Mouse (Mus musculus) forelimb bud, embryonic 11.5 days (tissue): ENCODE results near the gene Tcta.
A peak's percentile ranks its signal among the peaks of the same experiment; 100 is the strongest.
"Not testable (repeated sequence)": the region's sequence is repeated elsewhere in the genome, so short reads cannot be mapped to it uniquely, and the experiment has no call there.

Source experiments
- DNase-seq: peaks from one replicate; pipeline ENCODE4 v3.0.0-alpha.2; 2012; ENCODE audit warnings: low read depth, low spot score

Gene Tcta

DNA sequence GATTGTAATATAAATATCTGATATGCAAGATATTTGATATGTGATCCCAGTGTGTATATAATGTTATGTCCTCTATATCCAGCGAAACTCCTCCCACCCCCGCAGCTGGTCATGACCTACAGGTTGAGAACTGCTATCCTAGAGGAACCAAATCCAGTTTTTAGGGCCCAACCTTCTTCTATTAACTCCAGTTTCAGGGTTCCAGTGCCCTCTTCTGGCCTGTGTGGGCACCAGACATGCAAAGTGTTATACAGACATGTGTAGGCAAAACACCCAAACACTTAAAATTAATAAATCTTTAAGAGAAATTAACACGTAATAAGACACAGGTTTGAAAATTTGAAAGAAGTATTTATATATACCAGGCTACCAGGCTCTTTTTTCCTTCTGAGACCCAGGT, 11.6 kb upstream of the Tcta start:
- DNase-seq: no peak

DNA sequence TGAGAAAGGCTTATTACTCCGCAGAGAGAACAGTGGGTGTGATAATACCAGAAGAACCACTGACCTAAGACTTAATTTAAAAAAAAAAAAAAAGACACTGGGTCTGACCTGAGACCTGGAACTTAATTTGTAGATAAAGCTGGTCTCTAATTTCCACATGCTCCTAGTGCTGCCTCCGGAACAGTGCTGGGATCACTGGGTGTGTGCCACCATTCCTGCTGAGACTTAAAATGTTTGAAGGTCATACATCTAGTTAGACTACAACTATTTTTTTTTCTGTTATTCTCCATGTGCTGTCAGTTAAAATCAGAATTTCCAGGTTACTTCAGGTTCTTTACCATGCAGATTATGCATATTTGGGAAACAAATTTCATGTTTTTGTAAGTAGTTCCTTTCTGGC, 2.2 kb upstream of the Tcta start:
- DNase-seq: no peak

DNA sequence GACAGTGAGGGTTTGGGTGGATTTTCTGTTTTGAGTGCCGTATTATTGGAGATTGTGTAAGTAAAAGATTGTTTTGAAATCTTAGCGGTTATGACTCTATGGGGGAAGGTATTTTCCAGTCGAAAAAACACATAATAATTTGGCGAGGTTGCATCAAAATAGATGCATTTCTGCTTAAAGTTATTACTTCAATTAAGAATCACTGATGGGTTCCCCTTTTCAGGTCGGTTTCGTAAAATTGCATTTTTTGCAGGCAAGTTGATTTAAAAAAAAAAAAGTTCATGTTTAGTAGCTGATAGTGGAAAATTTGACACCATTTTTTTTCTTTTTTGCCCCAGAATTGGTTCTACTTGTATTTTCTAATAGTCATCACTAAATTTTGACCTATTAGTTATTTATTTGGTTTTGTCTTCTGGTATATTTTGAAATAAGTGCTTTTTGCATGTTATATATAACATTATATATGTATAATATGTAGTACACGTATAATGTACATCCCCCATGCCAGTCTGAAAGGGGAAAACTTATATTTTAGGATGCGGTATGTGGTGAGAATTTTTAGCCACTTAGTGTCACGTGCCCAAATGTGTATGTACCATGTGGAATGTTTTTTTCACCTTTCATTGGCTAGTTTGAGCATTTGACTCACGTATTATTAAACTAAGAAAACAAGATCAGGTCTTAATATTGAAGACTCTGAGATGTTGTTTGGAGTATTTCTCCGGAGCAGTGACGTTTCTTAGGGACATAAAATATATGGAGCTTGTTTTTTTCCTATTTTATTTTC, 1.3 kb upstream of the Tcta start:
- DNase-seq: no peak

DNA sequence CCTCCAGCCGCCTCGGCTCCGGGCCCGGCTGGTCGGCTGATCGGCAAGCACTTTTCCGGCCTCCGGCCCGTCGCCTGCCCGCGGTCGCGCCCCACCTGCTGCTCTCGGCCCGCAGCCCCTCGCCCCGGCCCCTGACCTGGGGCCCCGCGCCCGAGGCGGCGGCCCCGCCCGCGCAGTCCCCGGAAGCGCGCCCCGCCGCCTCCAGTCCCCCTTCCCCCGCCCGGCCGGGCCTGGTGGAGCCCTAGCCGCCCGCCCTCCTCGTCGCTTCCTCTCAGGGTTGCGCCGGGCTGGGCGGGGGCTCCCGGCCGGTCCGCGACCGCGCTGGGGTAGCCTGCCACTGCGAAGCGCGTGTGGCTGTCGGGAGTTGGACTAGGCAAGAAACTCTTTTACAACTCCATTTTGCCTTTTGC, 616 bp upstream of the Tcta start:
- DNase-seq: peak; percentile 38

DNA sequence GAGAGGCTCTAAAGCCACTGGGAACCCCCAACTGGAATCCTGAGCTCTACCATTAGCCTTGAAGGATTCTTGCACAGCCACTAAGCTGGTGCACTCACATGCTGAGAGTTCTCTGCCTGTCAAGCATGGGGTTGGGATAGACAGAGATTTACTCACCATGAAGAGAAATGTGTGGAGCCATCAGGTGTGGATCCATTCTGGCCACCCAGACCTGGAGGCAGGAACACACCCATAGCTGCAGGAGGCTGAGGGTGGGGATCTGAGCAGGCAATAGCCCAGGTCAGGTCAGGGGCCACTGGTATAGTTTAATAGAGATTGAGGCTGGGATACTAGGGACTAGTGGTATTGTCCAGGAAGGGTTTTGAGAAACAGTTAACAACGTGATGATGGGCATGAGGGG, 790 bp downstream of the Tcta start:
- DNase-seq: no peak

DNA sequence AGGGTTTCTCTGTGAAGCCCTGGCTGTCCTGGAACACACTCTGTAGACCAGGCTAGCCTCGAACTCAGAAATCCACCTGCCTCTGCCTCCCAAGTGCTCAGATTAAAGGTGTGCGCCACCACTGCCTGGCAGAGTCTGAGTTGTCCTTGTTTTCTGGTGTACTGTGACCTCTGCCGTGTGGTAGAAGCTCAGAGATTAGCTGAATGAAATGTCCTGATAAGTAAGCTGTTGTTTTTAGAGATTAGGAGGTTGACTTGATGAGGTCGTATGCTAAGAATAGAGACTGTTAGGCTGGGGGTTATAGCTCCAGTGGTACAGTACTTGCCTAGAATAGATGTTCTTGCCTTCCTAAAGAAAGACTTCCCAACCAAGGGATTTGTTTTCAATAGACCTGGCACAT, 1.2 kb downstream of the Tcta start:
- no peak for DNase-seq

DNA sequence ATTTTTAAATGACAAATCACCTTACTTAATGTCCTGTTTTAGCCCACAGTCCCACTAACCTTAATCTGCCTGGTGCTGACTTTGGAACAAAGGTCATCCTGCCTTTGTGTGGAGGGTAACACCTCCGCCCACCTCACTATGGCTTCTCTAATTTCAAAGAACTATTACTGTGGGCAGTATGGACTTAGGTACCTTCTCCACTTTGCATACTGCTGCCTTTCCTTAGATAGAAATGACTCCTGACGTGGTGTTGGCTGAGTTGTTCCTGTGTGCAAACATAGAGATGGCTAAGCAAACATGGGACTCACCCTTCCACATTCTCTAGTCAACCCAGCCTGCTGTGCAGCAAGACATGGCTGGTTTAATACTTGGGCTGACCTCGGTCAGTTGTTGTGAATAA, 4.1 kb downstream of the Tcta start:
- DNase-seq: no peak

DNA sequence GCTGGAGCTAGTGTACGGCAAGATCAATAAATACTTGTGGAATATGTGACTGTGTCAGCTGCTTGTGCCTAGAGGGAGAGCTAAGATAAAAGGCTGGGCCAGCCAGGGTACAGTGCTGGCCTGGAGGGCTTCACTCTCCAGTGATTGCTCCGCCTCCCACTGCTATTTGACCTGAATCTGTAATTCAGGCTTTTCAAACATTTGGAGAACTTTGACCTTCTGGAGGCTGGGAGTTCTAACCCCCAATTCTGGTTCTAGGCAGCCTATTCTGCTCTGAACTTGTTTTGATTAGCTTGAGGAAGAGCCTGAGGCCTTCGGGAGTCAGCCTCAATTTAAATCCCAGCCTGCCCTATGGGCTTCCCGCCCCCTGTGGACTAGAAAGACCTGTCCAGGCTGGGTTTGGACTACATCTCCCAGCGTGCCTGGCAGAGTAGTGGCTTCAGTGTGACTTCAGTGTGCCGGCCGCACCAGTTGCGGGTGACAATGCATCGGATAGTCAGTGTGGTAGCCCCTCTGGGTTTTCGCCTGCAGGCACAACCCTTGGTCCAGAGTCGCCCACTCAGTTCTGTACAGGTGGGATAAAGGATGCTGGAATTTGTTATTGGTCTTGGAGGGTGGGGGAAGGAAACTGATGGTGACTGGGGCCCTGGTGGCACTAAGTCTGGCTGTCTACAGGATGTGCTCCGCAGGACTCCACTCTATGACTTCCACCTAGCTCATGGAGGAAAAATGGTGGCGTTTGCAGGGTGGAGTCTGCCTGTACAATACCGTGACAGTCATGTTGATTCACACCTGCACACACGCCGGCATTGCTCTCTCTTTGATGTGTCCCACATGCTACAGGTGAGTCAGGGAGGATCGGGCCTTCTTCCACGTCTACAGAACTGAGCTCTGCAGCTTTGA, 9.3 kb downstream of the Tcta start, which contains the start of gene Amt:
Amt (plus strand) TSS at position 401 of the 903 bp plus-strand sequence.
- peak; percentile 48 for DNase-seq

DNA sequence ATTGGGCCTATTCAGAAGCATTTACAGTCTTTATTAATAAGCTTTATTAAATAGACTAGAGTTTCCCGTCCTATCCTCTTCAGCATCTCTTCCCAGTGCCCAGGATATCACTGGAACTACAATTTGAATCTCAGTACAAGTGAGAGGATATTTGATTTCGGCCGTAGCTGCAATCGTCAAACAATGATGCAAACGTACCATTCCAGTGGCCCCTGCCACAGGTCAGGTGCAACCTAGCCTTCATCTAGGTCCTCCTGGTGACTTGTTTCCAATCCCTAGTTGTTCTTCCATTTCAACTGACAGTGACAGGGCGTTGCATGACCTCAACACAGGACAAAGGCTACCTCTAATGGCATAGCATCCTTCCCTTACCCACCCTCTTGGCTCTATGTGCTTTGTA, 15.2 kb downstream of the Tcta start:
- no peak for DNase-seq

DNA sequence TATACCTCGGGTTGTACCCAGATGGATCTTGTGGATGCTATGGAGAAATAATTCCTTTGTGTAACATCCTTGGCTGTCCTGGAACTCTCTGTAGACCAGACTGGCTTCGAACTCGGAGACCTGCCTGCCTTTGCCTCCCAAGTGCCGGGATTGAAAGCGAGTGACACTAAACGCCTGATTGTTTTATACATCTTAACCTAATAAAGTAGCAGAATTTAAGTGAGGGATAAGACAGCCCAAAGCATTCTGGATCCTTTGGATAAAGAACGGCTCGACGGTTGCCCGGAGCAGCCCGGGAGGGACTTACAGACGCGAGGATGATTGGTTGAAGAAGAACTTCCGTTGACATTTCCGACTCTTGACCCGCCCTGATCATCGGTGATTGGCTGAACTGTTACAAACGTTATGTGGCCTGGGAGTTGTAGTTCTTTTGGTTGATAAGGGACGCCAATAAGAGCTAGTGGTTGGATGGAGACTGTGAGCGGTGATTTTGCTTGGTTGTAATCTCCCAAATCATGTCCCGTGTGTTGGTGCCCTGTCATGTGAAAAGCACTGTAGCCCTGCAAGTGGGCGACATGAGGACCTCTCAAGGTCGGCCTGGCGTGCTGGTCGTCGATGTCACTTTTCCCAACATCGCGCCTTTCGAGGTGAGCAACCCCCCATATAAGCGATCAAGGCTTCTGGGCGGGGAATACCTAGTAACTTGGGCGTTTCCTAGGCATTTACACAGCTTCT, 15.8 kb downstream of the Tcta start, which contains the start of gene Nicn1:
Nicn1 (plus strand) TSS at position 414 of the 735 bp plus-strand sequence.
- DNase-seq: peak; percentile 94

DNA sequence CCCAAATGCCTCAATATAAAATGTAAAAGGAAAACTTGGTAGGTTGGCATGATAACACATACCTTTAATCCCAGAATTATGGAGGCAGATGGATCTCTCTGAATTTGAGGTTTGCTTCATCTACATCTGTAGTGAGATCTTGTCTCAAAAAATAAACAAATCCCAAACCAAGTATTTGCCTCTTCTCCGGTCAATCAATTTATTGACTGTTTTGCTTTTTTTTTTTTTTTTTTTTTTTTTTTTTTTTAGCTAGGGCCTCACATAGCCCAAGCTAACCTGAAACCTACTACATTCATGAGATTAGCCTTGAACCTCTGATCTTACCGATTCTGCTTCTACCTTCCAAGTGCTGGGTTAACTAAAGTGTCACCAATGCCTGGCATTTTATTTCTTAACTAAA, 16.6 kb downstream of the Tcta start:
- no peak for DNase-seq

DNA sequence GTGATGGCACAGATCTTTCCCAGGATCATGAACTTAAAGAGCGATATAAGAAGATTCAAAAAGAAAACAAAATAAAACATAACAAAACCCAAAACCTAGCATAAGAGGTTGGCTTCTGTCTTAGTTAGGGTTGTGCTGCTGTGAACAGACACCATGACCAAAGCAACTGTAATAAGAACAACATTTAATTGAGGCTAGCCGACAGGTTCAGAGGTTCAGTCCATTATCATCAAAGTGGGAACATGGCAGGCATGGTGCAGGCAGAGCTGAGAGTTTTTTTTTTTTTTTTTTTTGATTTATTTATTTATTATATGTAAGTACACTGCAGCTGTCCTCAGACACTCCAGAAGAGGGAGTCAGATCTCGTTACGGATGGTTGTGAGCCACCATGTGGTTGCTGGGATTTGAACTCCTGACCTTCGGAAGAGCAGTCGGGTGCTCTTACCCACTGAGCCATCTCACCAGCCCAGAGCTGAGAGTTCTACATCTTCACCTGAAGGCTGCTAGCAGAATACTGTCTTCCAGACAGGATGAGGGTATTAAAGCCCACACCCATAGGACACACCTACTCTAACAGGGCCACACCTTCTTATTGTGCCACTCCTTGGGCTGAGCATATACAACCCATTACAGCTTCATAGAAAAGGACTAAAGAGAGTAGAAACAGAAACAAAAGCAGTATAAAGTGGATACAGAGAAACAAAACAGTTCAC, 18.3 kb downstream of the Tcta start:
- not testable (repeated sequence) for DNase-seq

DNA sequence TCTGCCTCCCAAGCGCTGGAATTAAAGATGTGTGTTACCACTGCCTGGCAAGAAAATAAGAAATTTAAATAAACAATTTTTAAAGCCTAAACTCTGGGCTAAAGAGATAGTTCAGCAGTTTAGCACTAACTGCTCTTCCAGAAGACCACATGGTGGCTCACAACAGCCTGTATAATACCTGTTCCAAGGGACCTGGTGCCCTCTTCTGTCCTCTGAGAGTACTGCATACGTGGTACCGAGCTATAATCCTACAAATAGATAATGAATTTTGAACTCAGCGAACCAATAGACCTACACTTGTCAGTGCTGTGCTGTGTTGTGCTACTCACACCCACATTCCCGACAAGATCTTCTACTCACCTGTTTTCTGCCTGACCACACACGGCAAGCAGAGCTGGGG, 21.6 kb downstream of the Tcta start:
- peak; percentile 72 for DNase-seq

DNA sequence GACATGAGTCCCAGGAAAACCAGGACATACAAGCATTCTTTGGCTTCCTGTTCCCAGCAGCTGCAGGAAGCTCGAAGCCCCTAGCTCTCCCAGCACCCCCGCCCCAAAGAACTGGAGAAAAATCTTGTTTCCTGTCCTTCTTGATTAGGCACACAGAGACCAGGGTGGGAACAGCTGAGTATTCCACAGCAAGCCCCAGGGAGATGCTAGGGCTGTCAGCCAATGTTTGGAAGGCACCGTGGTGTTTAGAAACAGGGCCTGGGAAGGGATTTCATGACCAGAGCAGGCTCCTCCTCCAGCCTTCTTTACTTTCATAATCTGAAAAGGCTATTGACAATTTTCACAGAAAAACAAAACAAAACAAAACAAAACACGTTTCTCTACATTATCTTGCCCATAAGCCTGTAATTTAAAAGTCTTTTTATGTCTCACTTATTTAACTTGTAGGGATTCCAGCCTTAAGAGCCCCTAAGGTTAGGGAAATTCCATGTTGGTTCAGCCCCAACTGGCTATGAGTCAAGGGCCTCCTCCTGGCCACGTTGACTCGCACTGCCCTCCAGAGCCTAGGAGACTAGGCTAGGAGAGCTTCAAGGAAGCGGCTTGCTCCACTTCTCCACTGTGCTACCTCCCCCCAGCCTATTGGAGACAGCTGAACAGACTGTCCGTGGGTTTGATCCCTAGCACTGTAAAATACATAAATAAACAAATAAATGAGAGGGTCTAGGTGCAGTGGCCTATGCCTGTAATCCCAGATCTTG, 25.7 kb downstream of the Tcta start:
- no peak for DNase-seq

DNA sequence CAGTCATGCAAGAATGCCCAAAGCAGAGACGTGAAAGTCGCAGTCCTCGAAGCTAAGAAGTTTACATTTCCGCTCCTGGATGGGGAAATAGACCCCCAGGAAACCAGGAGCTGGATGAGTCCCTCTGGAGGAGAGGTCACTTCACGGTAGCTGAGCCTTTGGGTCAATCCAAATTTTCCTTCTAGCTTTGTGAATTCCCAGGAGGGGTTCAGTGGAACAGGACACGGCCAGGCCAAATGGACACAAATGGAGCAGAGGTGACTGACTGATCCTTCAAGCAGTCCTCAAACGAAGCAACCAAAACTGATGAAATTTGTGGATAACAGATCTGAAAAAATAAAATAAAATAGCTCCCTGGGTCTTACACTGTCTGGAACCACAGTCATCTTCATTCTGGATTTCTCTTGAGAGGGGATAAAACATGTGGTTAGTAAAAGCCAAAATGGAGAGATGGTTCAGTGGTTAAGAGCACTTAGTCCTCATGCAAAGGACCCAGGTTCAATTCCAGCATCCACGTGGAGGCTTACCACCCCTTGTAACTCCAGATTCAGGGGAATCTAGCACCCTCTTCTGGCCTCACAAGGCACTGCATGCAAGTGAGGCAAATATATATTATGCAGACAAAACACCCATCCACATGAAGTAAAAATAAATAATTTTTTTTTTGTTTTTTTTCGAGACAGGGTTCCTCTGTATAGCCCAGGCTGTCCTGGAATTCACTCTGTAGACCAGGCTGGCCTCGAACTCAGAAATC, 27.1 kb downstream of the Tcta start:
- no peak for DNase-seq

DNA sequence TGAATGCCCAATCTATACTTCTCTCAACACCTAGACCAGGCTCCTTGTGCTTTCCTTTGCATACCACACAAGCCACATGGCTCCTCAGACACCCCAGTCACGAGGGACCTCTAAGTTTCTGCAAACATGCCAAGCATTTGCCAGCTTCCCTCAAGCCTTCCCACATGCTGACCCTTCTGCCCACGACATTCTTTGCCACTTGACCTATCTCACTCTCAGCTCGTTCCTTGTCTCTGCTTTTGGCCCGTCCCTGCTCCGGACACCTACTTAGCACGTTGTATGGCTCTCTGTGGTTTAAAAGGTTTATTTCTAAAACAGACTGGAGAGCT, 30.7 kb downstream of the Tcta start:
- DNase-seq: no peak

DNA sequence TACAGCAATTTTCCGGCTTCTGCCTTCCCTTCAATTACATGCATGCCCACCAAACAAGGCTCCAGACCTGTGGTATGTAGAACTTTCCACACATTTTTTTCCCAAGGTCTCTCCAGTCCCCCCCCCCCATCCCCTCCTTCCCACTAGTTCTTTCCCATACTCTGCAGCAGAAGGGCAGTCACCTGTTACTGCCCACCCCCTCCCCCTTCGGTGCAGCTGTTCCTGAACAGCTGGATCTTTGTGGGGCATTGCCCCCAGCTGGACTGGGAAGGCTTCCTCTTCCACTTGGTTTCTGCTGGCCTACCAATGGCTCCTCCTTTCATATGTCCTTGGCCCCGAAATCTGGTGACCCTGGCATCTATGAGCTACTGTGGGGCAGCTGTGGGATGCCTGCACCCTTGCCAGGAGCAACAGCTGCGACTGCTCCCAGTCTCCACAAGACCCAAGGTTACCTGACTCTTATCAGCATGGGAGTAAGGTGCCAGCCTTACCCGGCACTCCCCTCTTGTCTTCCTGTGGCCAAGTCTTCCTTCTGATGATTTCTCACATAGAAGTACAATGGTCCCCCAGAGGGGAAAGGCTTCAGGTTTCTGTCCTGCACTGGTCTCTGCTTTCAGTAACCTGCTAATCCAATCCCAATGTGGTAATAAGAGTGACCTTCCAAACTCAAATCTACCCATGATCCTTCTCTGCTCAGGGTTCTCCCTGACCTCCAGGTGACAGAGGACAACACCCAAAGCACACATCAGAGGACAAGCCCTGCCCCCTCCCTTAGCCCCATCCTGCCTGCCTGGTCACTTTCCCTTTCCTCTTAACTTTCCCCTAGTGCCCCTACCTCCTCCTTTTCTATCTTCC, 31.3 kb downstream of the Tcta start:
- no peak for DNase-seq

DNA sequence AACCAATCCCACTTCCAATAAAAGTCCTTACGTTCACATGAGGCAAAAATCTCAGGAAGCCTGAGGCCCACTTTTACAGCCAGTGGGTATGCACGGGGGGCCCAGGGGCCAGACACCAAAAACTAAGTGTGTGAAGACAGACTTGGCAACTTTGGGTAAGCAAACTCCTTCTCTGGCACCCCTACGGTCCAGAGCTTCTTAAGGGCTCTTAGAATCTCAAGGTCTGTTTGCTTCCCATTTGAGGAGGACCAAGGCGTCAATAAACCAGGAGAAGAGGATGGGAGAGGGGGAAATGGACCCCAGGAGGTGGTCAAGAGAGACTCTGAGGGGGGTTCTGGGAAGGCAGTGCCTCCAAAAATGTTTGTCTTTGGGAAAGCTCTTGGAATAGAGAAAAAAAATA, 32.5 kb downstream of the Tcta start:
- DNase-seq: no peak

DNA sequence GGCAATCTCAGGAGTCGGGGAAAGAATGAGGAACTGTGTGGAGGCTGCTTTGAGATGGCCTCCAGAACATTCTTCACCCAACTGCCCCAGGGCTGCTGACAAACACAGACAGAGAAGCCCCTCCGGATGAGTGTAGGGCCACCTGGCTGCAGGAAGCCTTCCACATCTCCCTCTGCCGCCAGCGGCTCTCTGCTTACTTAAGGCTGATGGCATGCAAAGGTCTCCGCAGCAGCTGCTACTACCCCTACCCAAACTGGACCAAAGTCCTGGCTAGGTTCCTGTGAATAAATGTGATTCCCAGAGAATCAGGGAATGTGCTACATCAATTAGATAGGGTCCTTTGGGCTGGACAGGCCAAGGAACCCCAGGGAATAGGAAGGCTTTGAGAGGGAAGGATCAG, 33.3 kb downstream of the Tcta start:
- DNase-seq: no peak
